ENCODE assay signal across 9 mouse cellular contexts in the genomic region with DNA sequence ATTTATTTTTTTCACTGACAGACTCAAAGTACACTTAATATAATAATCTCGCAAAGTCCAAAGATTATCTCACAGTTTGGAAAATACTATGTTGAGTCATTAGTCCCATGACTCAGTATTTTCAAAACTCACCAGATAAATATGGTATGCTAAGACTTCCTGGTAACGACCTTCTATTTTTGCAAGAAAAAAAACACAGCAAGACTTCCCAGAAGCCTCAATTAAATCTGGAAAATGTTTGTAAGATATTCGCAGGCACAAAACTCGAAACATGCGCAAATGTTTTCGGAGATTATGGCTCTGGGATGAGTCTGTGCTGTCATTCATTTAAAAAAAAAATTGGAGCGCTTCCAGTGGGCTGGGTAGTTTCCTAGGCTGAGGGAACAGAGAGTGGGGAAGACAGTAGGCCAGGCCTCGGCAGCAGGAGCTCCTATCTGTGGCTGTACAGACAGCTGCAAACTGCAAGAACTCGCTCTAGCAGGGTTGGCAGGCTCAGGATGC.
A peak's percentile ranks its signal among the peaks of the same experiment; 100 is the strongest.
DNase-seq lines count a peak whose midpoint lies in the region; ATAC-seq and TF ChIP-seq lines count a peak whose summit lies in the region.
"Had no signal": no experiment of that assay in that cellular context is flagged by ENCODE, and none has a peak within 500 bp of the region (broad histone marks: within the 10 kb centered on the region; RNA-seq: fewer than 3 reads in every experiment).

No protein-coding gene starts in this region.

- H3K9me3 ChIP-seq in forebrain, embryonic 12.5 days, result no peaks in the 10 kb centered on the region
- H3K9me3 ChIP-seq in forebrain, embryonic 11.5 days (ENCODE audit: control insufficient read depth, low read length), result no peaks in the 10 kb centered on the region
- no peaks in the 10 kb centered on the region for H3K9me3 ChIP-seq in liver, embryonic 13.5 days (replicated peaks)
- no peaks in the 10 kb centered on the region for H3K9me3 ChIP-seq in kidney, embryonic 14.5 days (ENCODE audit: control insufficient read depth, low read length)

- ATAC-seq in forebrain, embryonic 12.5 days (ENCODE audit: low FRiP score), result no peak
- ATAC-seq in forebrain, embryonic 11.5 days (replicated peaks; ENCODE audit: low FRiP score), result no peak
- peak; percentile 69 for ATAC-seq in liver, embryonic 13.5 days (ENCODE audit: low read depth)
- ATAC-seq in kidney, embryonic 14.5 days (ENCODE audit: low FRiP score, low TSS enrichment), result no peak

- H3K36me3 ChIP-seq in forebrain, embryonic 12.5 days (replicated peaks), result no peaks in the 10 kb centered on the region
- H3K36me3 ChIP-seq in forebrain, embryonic 11.5 days (ENCODE audit: control insufficient read depth, insufficient read depth, low read length), result no peaks in the 10 kb centered on the region
- no peaks in the 10 kb centered on the region for H3K36me3 ChIP-seq in liver, embryonic 13.5 days
- H3K36me3 ChIP-seq in kidney, embryonic 14.5 days (ENCODE audit: control insufficient read depth, insufficient read depth, low read length), result no peaks in the 10 kb centered on the region
- H3K36me3 ChIP-seq in kidney, adult 2 months (ENCODE audit: control insufficient read depth, insufficient read depth, low read length), result no peaks in the 10 kb centered on the region

- peak overlapping the region; percentile 6; the same call in 1 of the 2 replicates for H3K27ac ChIP-seq in forebrain, embryonic 12.5 days
- no peak overlapping the region for H3K27ac ChIP-seq in forebrain, embryonic 11.5 days (ENCODE audit: low read depth, low read length)
- peak overlapping the region; percentile 66 for H3K27ac ChIP-seq in liver, embryonic 13.5 days
- no peak overlapping the region for H3K27ac ChIP-seq in kidney, embryonic 14.5 days (ENCODE audit: low read depth, low read length)
- H3K27ac ChIP-seq in kidney, adult 2 months (ENCODE audit: insufficient read depth, low read depth, low read length), result no peak overlapping the region; the same call in 1 of the 2 replicates

- no peak overlapping the region for H3K4me2 ChIP-seq in forebrain, embryonic 12.5 days
- H3K4me2 ChIP-seq in forebrain, embryonic 11.5 days (ENCODE audit: low read depth, low read length, severe bottlenecking), result no peak overlapping the region
- peak overlapping the region; percentile 9; the same call in 1 of the 2 replicates for H3K4me2 ChIP-seq in liver, embryonic 13.5 days
- H3K4me2 ChIP-seq in kidney, embryonic 14.5 days (replicated peaks; ENCODE audit: low read depth, low read length), result no peak overlapping the region

- no peak for DNase-seq in forebrain, embryonic 11.5 days (ENCODE audit: low spot score)
- peak; percentile 79 for DNase-seq in brain, adult 2 months (ENCODE audit: low read depth, low spot score)
- peak; percentile 73 to 80 for DNase-seq in heart, adult 9 months (ENCODE audit: low spot score in 2 of 2)
- DNase-seq in liver, embryonic 13.5 days, result peak; percentile 16
- no peak for DNase-seq in embryo, embryonic 9.5 days (ENCODE audit: extremely low spot score)
- DNase-seq in kidney, adult 2 months, result no peak

- H3K4me3 ChIP-seq in forebrain, embryonic 12.5 days (replicated peaks), result no peak overlapping the region
- no peak overlapping the region for H3K4me3 ChIP-seq in forebrain, embryonic 11.5 days (ENCODE audit: low read depth, low read length)
- no peak overlapping the region for H3K4me3 ChIP-seq in liver, embryonic 13.5 days (replicated peaks)
- H3K4me3 ChIP-seq in kidney, embryonic 14.5 days (ENCODE audit: low read length), result no peak overlapping the region
- H3K4me3 ChIP-seq in kidney, adult 2 months (ENCODE audit: insufficient read depth, low read depth, low read length), result no peak overlapping the region

- peaks cover 22% of the 10 kb centered on the region for H3K4me1 ChIP-seq in forebrain, embryonic 12.5 days
- H3K4me1 ChIP-seq in forebrain, embryonic 11.5 days (replicated peaks; ENCODE audit: control insufficient read depth, insufficient read depth, low read length), result no peaks in the 10 kb centered on the region
- peaks cover 38% of the 10 kb centered on the region for H3K4me1 ChIP-seq in liver, embryonic 13.5 days (replicated peaks)
- H3K4me1 ChIP-seq in kidney, embryonic 14.5 days (ENCODE audit: control insufficient read depth, insufficient read depth, low read length), result no peaks in the 10 kb centered on the region
- no peaks in the 10 kb centered on the region for H3K4me1 ChIP-seq in kidney, adult 2 months (ENCODE audit: control insufficient read depth, insufficient read depth, low read length)

- H3K9ac ChIP-seq in forebrain, embryonic 12.5 days, result no peak overlapping the region
- no peak overlapping the region for H3K9ac ChIP-seq in forebrain, embryonic 11.5 days (ENCODE audit: low read length)
- H3K9ac ChIP-seq in liver, embryonic 13.5 days, result no peak overlapping the region
- H3K9ac ChIP-seq in kidney, embryonic 14.5 days (ENCODE audit: low read depth, low read length), result no peak overlapping the region

- H3K27me3 ChIP-seq in forebrain, embryonic 12.5 days, result no peaks in the 10 kb centered on the region
- no peaks in the 10 kb centered on the region for H3K27me3 ChIP-seq in forebrain, embryonic 11.5 days (ENCODE audit: control insufficient read depth, insufficient read depth, low read length)
- no peaks in the 10 kb centered on the region for H3K27me3 ChIP-seq in liver, embryonic 13.5 days
- no peaks in the 10 kb centered on the region for H3K27me3 ChIP-seq in kidney, embryonic 14.5 days (ENCODE audit: control insufficient read depth, insufficient read depth, low read length)
- no peaks in the 10 kb centered on the region for H3K27me3 ChIP-seq in kidney, adult 2 months (replicated peaks; ENCODE audit: control insufficient read depth, insufficient read depth, low read length)
- H3K27me3 ChIP-seq: CH12.LX had no signal

- no peak for TF ChIP-seq CTCF in kidney, adult 2 months (conservative IDR thresholded peaks at IDR 0.05; ENCODE audit: insufficient read depth, insufficient read length, low read depth, low read length)

- TF ChIP-seq POLR2A in kidney, adult 2 months (IDR thresholded peaks at IDR 0.05; ENCODE audit: low read depth, low read length), result no peak

- 78% methylated on average over 9 of the region's 9 CpGs for WGBS in forebrain, embryonic 12.5 days
- 82% methylated on average over 9 of the region's 9 CpGs for WGBS in forebrain, embryonic 11.5 days
- WGBS in liver, embryonic 13.5 days (ENCODE audit: insufficient replicate concordance), result 23% methylated on average over 9 of the region's 9 CpGs
- WGBS in kidney, embryonic 14.5 days, result 86% methylated on average over 9 of the region's 9 CpGs
- 75% methylated on average over 9 of the region's 9 CpGs for WGBS in kidney, adult 2 months

Comparison
In these comparisons a context has a peak if more than half of its experiments do, and no peak if none do; other contexts are left out.
1. H3K27ac ChIP-seq: peak in forebrain, embryonic 12.5 days (single experiment) and liver, embryonic 13.5 days (single experiment); none in forebrain, embryonic 11.5 days (single experiment), kidney, embryonic 14.5 days (single experiment) and kidney, adult 2 months (single experiment).
2. DNase-seq: peak in brain, adult 2 months (single experiment), heart, adult 9 months (2 of 2) and liver, embryonic 13.5 days (single experiment); none in forebrain, embryonic 11.5 days (single experiment), embryo, embryonic 9.5 days (single experiment) and kidney, adult 2 months (single experiment).